Mouse (Mus musculus) CH12.LX (cell line): Measurements from ENCODE around the gene Spata13. TPM values are rescaled to one million over a fixed set of nuclear protein-coding genes. Genes with fewer than 3 reads are reported as not detected.

Source experiments
- DNase-seq: peaks from one replicate; pipeline ENCODE4 v3.0.0-alpha.2; 2013; ENCODE audit errors: extremely low read depth
- H3K27ac ChIP-seq: 2 replicates; pipeline ENCODE4 v1.5.1; 2012; ENCODE audit warnings: low read depth, mild to moderate bottlenecking, control low read depth, moderate library complexity; ENCODE audit not compliant: insufficient read depth
- H3K27me3 ChIP-seq: replicated peaks from 2 replicates; pipeline ENCODE3; 2012; ENCODE audit warnings: inconsistent platforms
- H3K36me3 ChIP-seq, 2 experiments: replicated peaks in 1 of 2; 2 replicates each; pipeline versions ENCODE3 to v1.6.1; 2012; ENCODE audit warnings: inconsistent platforms in 1 of 2, low read length in 1 of 2, mild to moderate bottlenecking in 1 of 2, mixed read lengths in 1 of 2, moderate library complexity in 1 of 2; ENCODE audit not compliant: control insufficient read depth in 1 of 2, insufficient read depth in 1 of 2
- H3K4me1 ChIP-seq, 2 experiments: 2 replicates each; pipeline ENCODE4 v1.6.1; 2012; ENCODE audit warnings: inconsistent platforms in 1 of 2, moderate library complexity in 1 of 2; ENCODE audit not compliant: insufficient read depth in 2 of 2, control insufficient read depth in 1 of 2
- H3K4me2 ChIP-seq: 2 replicates; pipeline ENCODE4 v1.6.1; 2012; ENCODE audit warnings: low read depth, mild to moderate bottlenecking, control low read depth; ENCODE audit not compliant: poor library complexity, insufficient read depth, severe bottlenecking
- H3K4me3 ChIP-seq, 3 experiments: fragments of 150-350 bp in 1 of 3; sonication (generic) in 1 of 3; replicated peaks in 1 of 3; 2 replicates each; pipeline versions ENCODE3 to v1.5.1; 2011 to 2012; ENCODE audit warnings: low read depth in 2 of 3, low read length in 2 of 3, mild to moderate bottlenecking in 2 of 3, moderate library complexity in 2 of 3, control low read depth in 1 of 3, improper control_type of control experiment in 1 of 3, inconsistent platforms in 1 of 3, mixed read lengths in 1 of 3; ENCODE audit not compliant: poor library complexity in 1 of 3
- H3K79me2 ChIP-seq: replicated peaks from 2 replicates; pipeline ENCODE4 v1.6.1; 2012; ENCODE audit warnings: mild to moderate bottlenecking, moderate library complexity; ENCODE audit not compliant: control insufficient read depth, poor library complexity, insufficient read depth, severe bottlenecking; ENCODE audit errors: extremely low read depth
- H3K9ac ChIP-seq: 2 replicates; pipeline ENCODE4 v1.6.1; 2012; ENCODE audit warnings: low read depth, mild to moderate bottlenecking, control low read depth, moderate library complexity; ENCODE audit not compliant: insufficient read depth
- H3K9me3 ChIP-seq: replicated peaks from 2 replicates; pipeline ENCODE3; 2012; ENCODE audit warnings: low read length, inconsistent platforms, mixed read lengths
- BHLHE40 ChIP-seq: IDR thresholded peaks from 2 replicates; pipeline ENCODE4 v1.6.1; 2011; ENCODE audit warnings: mild to moderate bottlenecking, low read depth, low read length, improper control_type of control experiment
- CHD2 ChIP-seq: IDR thresholded peaks from 2 replicates; pipeline ENCODE4 v1.6.1; 2011; ENCODE audit warnings: low read length, improper control_type of control experiment
- CTCF ChIP-seq, 2 experiments: IDR thresholded peaks in 1 of 2; conservative IDR thresholded peaks in 1 of 2; 2 replicates each; pipeline ENCODE4 v1.5.1; 2011 to 2012; ENCODE audit warnings: low read depth in 2 of 2, low read length in 2 of 2, improper control_type of control experiment in 1 of 2, inconsistent platforms in 1 of 2, mild to moderate bottlenecking in 1 of 2, moderate library complexity in 1 of 2
- E2F4 ChIP-seq: IDR thresholded peaks from 2 replicates; pipeline ENCODE4 v1.6.1; 2011; ENCODE audit warnings: low read depth, low read length, improper control_type of control experiment; ENCODE audit not compliant: insufficient replicate concordance
- ETS1 ChIP-seq: conservative IDR thresholded peaks from 2 replicates; pipeline ENCODE4 v1.6.1; 2012; ENCODE audit warnings: low read depth, mild to moderate bottlenecking, inconsistent platforms, low read length, improper control_type of control experiment, moderate library complexity
- HCFC1 ChIP-seq: IDR thresholded peaks from 2 replicates; pipeline ENCODE4 v1.6.1; 2012; ENCODE audit warnings: low read depth, mild to moderate bottlenecking, inconsistent platforms, low read length, improper control_type of control experiment
- JUN ChIP-seq: IDR thresholded peaks from 2 replicates; pipeline ENCODE4 v1.6.1; 2011; ENCODE audit warnings: low read depth, mild to moderate bottlenecking, low read length, improper control_type of control experiment, moderate library complexity; ENCODE audit not compliant: insufficient read depth
- JUND ChIP-seq: conservative IDR thresholded peaks from 2 replicates; pipeline ENCODE4 v1.6.1; 2011; ENCODE audit warnings: low read depth, low read length, improper control_type of control experiment
- KAT2A ChIP-seq: IDR thresholded peaks from 2 replicates; pipeline ENCODE4 v1.6.1; 2012; ENCODE audit warnings: low read length, improper control_type of control experiment, inconsistent platforms; ENCODE audit not compliant: insufficient replicate concordance
- MAFK ChIP-seq: IDR thresholded peaks from 2 replicates; pipeline ENCODE4 v1.6.1; 2011; ENCODE audit warnings: low read length, improper control_type of control experiment; ENCODE audit not compliant: insufficient replicate concordance
- MAZ ChIP-seq: IDR thresholded peaks from 2 replicates; pipeline ENCODE4 v1.6.1; 2012; ENCODE audit warnings: low read depth, mild to moderate bottlenecking, inconsistent platforms, low read length, improper control_type of control experiment, moderate library complexity
- MEF2A ChIP-seq: IDR thresholded peaks from 2 replicates; pipeline ENCODE4 v1.6.1; 2014; ENCODE audit warnings: low read depth, mild to moderate bottlenecking, inconsistent platforms, low read length, improper control_type of control experiment, borderline replicate concordance
- NRF1 ChIP-seq: IDR thresholded peaks from 2 replicates; pipeline ENCODE4 v1.6.1; 2014; ENCODE audit warnings: low read depth, mild to moderate bottlenecking, inconsistent platforms, low read length, improper control_type of control experiment, moderate library complexity
- PAX5 ChIP-seq: IDR thresholded peaks from 2 replicates; pipeline ENCODE4 v1.6.1; 2012; ENCODE audit warnings: low read length, inconsistent platforms, mixed read lengths
- POLR2A ChIP-seq: IDR thresholded peaks from 2 replicates; pipeline ENCODE4 v1.6.1; 2011; ENCODE audit warnings: low read depth, mild to moderate bottlenecking, improper control_type of control experiment, low read length
- TBP ChIP-seq: conservative IDR thresholded peaks from 2 replicates; pipeline ENCODE4 v1.6.1; 2011; ENCODE audit warnings: low read depth, low read length, improper control_type of control experiment
- TCF12 ChIP-seq: IDR thresholded peaks from 2 replicates; pipeline ENCODE4 v1.6.1; 2014; ENCODE audit warnings: low read depth, mild to moderate bottlenecking, inconsistent platforms, low read length, improper control_type of control experiment
- UBTF ChIP-seq: IDR thresholded peaks from 2 replicates; pipeline ENCODE4 v1.6.1; 2012; ENCODE audit warnings: low read depth, mild to moderate bottlenecking, inconsistent platforms, low read length, improper control_type of control experiment, moderate library complexity
- USF1 ChIP-seq: IDR thresholded peaks from 2 replicates; pipeline ENCODE4 v1.6.1; 2014; ENCODE audit warnings: low read depth, mild to moderate bottlenecking, inconsistent platforms, low read length, improper control_type of control experiment
- USF2 ChIP-seq: conservative IDR thresholded peaks from 2 replicates; pipeline ENCODE4 v1.6.1; 2011; ENCODE audit warnings: low read depth, low read length, improper control_type of control experiment
- ZC3H11A ChIP-seq: IDR thresholded peaks from 2 replicates; pipeline ENCODE4 v1.6.1; 2012; ENCODE audit warnings: low read depth, mild to moderate bottlenecking, inconsistent platforms, low read length, improper control_type of control experiment
- ZKSCAN1 ChIP-seq: IDR thresholded peaks from 2 replicates; pipeline ENCODE4 v1.6.1; 2012; ENCODE audit warnings: low read depth, inconsistent platforms, low read length, improper control_type of control experiment, borderline replicate concordance
- dilution Hi-C: fragments of 300-500 bp; cut with MboI; formaldehyde crosslinking; loops from 2 replicates; pipeline ENCODE4 v1.14.3; 2020; ENCODE audit warnings: low sequenced_read_pairs; ENCODE audit not compliant: extremely low pct_unique_long_range_greater_than_20kb, extremely low pct_ligation_motif_present
- in situ Hi-C: fragments of 300-500 bp; cut with MboI; formaldehyde crosslinking; loops from 3 replicates; pipeline ENCODE4 v1.14.3; 2019; ENCODE audit warnings: low sequenced_read_pairs, low pct_ligation_motif_present, low pct_unique_long_range_greater_than_20kb, mixed read lengths
- polyA plus RNA-seq: library from polyadenylated mRNA; unstranded; fragments of >175 nt; gene quantifications from 2 replicates; pipeline ENCODE4 v1.2.1, GENCODE M21; 2012; ENCODE audit warnings: low read depth; ENCODE audit not compliant: insufficient read length
- total RNA-seq, 2 experiments: library from RNA; depleted of rRNA; stranded (reverse); fragments of 300-350 nt in 1 of 2; fragments of >200 nt in 1 of 2; gene quantifications; 2 replicates each; pipeline ENCODE4 v1.2.3; 2012 to 2014

The Spata13 gene
- total and polyA plus RNA-seq, 3 experiments: 11.6 to 15.9 (median 13.6) TPM

- Histone ChIP-seq H3K9ac (no peak overlapping the region), H3K4me1 (peaks cover 0 to 15% of the 10 kb centered on the region in 2 experiments; a peak in 2 of 4 replicates), H3K36me3 (no peaks in the 10 kb centered on the region), H3K9me3 (no peaks in the 10 kb centered on the region), H3K79me2 (no peaks in the 10 kb centered on the region), H3K27ac (no peak overlapping the region), H3K4me2 (no peak overlapping the region), H3K27me3 (no peaks in the 10 kb centered on the region), H3K4me3 (no peak overlapping the region)
- dilution Hi-C loops: no loop called here
- in situ Hi-C loops: no loop called here
- TF ChIP-seq NRF1 (no peak), POLR2A (no peak), JUND (no peak), MAZ (no peak), ZC3H11A (no peak), ETS1 (no peak), BHLHE40 (no peak), UBTF (no peak), USF2 (no peak)
- DNase-seq: no peak
Observed at GRCm38 (mm10) chr14:60670191-60670590, 36.4 kb downstream of the Spata13 start.

- H3K4me1 ChIP-seq: peaks cover 0 to 4% of the 10 kb centered on the region in 2 experiments; a peak in 2 of 4 replicates
- H3K27ac ChIP-seq: no peak overlapping the region
- DNase-seq: no peak
- H3K9ac ChIP-seq: no peak overlapping the region
- H3K9me3 ChIP-seq: no peaks in the 10 kb centered on the region
- H3K79me2 ChIP-seq: no peaks in the 10 kb centered on the region
- no peak for TF ChIP-seq TCF12
- no peak for TF ChIP-seq MAFK
- no peak for TF ChIP-seq PAX5
- TF ChIP-seq UBTF: no peak
- no peak for TF ChIP-seq E2F4
- TF ChIP-seq CTCF (conservative IDR thresholded peaks at IDR 0.05 in 1 of 2, IDR thresholded peaks at IDR 0.05 in 1 of 2; ENCODE audit: low read depth in 2 of 2, low read length in 2 of 2): no peak
- TF ChIP-seq KAT2A: no peak
- TF ChIP-seq USF2: no peak
- no peak for TF ChIP-seq USF1
- TF ChIP-seq HCFC1: no peak
- TF ChIP-seq ETS1: no peak
- no peak for TF ChIP-seq TBP
- no peak for TF ChIP-seq MEF2A
- TF ChIP-seq JUN: no peak
- TF ChIP-seq CHD2: no peak
- TF ChIP-seq ZKSCAN1: no peak
- H3K36me3 ChIP-seq: no peaks in the 10 kb centered on the region
- in situ Hi-C loops: no loop called here
- H3K27me3 ChIP-seq: no peaks in the 10 kb centered on the region
- dilution Hi-C loops: no loop called here
- H3K4me2 ChIP-seq: no peak overlapping the region
- no peak overlapping the region for H3K4me3 ChIP-seq
Observed at GRCm38 (mm10) chr14:60671504-60671903, 37.7 kb downstream of the Spata13 start.
